Mouse (Mus musculus): ENCODE results near the gene Trpv3. TPM values are rescaled to one million over a fixed set of nuclear protein-coding genes. Genes with fewer than 3 reads are reported as not detected.
"Not testable (repeated sequence)": the region's sequence is repeated elsewhere in the genome, so short reads cannot be mapped to it uniquely, and the experiment has no call there.

Trpv3 gene
- polyA plus RNA-seq, 3 experiments from 2014 or later, result not detected

DNA sequence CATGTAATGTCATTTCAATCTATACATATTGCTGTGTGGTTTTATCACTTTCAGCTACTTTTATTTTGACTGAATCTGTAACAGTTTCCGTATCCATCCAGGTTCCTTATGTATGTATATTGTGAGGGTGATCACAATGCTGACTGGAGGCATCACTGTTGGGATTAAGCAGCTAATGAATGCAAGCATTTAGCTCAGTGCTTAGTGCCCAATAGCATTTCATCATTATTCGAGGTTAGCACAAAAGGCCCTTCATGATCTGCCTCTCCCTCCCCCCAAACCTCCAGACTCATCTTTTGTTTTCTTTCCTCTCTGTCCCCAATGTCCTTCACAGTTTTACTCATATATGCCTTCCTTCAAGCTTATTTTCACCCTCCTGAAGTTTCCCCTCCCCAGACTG, 35.9 kb downstream of the Trpv3 start:
- ATAC-seq, result no peak

- no peak for ATAC-seq
Observed at GRCm38 (mm10) chr11:73315961-73316360, 48.8 kb downstream of the Trpv3 start.

DNA sequence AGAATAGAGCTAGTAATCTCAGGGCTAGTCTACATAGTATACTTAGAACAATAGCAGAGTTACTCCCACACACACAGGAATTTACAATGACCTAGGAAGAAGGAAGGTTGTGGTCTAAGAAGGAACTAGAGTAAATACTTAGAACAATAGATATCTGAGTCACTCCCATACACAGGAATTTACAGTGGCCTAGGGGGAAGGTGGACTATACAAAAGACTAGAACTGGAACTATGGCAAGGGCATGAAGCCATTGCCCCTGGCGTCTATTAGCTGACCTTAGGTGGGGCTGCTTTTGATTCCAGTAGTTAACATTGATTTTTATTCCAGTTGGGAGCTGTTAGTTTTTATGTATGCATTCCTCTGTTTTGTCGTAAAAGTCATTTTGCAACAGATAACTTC, 51.4 kb downstream of the Trpv3 start:
- not testable (repeated sequence) for ATAC-seq

- not testable (repeated sequence) for ATAC-seq
Observed at GRCm38 (mm10) chr11:73321064-73321463, 53.9 kb downstream of the Trpv3 start.

DNA sequence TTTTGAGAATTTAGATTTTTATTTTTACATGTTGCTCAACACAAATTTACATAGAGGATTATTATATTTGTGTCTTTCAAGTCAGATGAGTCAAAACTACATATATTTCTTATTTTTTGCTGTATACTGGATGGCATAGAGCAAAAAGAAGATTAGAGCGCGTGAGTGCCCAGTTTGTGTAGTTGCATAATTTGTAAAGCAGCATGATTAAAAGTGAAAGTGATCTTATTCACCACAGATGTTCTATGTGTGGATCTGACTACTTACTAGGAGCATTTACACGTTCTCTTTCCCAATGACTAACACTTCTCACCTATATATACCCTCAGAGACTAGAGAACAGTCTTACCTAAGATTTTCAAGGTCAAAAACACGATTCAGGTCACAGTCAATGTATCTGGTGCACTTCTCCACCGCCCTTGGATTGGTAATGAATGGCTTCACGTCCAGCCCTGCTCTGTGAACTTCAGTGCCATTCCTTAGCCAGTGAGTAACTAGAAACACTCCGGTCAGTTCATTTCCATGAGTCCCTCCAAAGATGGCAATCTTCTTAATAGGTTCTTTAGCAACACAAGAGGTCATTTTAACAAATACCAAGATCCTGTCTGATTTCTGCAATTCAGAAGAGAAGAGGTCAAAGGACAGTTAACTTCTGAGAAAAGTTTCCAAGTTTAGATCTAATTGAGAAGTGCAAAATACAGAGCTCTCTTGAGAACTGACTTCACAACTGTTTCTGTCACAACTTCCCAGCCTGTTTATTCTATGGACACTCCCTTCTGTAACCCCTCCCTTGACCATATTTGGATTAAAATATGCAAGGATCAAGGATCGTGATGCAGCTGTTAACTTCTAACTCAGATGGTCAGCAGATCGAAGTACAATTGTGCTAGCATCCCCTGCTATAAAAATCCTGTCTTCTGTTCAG, 57.0 kb downstream of the Trpv3 start:
- ATAC-seq, result no peak

DNA sequence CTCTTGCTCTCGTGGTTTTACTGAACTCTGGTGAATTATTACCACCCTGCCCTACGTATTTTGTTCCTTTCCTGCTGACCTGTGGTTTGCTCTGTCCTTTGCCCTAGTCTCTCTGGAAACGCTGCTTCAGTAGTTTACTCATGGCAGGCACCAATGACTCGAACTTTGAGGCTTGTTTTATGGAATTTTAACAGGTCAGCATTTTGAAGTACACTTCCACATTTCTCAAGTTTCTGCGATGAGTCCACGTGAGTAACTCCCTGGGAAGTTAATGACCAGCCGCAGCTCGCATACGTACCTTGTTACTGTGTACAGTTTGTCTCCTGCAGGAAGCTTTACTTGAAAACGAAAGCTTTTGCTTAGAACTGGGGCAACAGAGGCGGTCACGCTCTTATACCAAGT, 59.3 kb downstream of the Trpv3 start:
- no peak for ATAC-seq

DNA sequence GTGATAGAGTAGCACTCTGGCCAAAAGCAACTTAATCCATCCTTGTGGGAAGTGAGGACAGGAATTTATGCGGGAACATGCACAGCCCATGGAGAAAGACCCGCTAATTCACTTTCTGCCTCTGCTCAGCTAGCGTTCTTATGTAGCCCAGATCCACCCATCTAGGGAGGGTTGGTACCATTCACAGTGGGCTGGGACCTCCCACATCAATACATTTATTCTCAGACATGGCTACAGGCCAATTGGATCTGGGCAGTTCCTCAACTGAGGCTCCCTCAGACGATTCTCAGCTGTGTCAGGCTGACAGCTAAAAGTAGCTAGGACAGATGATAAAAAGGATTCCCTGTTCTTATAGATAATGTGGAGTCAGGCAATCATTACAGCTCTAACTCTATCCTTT, 60.2 kb downstream of the Trpv3 start:
- no peak for ATAC-seq

GRCm38 (mm10) chr11:73329442-73329841, 62.3 kb downstream of the Trpv3 start, which contains the start of the genes Aspa, Gm49340 and Spata22:
Aspa (minus strand) TSS chr11:73329596.
Gm49340 (plus strand) TSS chr11:73329741.
Spata22 (plus strand) TSS chr11:73329741.
- no peak for ATAC-seq

DNA sequence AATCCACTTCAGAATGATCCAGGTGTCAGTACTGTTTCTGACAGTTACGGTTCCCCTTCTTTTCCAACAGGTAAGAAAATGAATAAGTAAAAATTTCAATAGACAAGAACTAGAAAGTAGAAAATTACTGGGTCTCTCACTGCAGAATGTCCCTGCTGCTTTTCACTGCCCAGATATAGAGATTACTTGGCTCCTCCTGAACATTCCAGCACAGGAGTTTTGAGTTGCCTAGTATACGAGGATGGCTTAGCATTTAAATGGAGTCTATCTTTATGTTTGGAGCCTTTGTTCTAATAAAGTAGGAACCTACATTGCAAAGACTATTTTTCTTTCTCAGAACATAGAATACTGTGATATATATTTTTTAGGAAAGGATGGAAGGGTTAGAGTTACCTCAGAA, 66.2 kb downstream of the Trpv3 start:
- ATAC-seq, result no peak

- ATAC-seq, result no peak
Observed at GRCm38 (mm10) chr11:73336919-73337318, 69.7 kb downstream of the Trpv3 start.

Other genes starting within 250 kb of the Trpv3 start
- 1 to 10 TPM in 2 of 3 experiments, under 1 TPM in 1; 0.92 to 3.2 (median 3.0) TPM for gene Camkk1, start 248.4 kb upstream of the Trpv3 start, polyA plus RNA-seq (2017; shearing (Covaris generic))
- 10 to 100 TPM; 12.6 to 21.1 (median 19.4) TPM for gene Ncbp3, start 219.6 kb upstream of the Trpv3 start, polyA plus RNA-seq (2017; shearing (Covaris generic))
- 100 to 1,000 TPM in 2 of 3 experiments, 10 to 100 TPM in 1; 30.7 to 110 (median 101) TPM for gene Itgae, start 176.8 kb upstream of the Trpv3 start, polyA plus RNA-seq (2017; shearing (Covaris generic))
- gene Haspin, start 129.1 kb upstream of the Trpv3 start, polyA plus RNA-seq (2017; shearing (Covaris generic)), result 10 to 100 TPM in 1 of 3 experiments, 1 to 10 TPM in 2; 6.7 to 11.1 (median 8.1) TPM
- under 1 TPM in 2 of 3 experiments, not detected in 1; 0.23 to 0.24 TPM for gene P2rx5, start 107.0 kb upstream of the Trpv3 start, polyA plus RNA-seq (2017; shearing (Covaris generic))
- gene Emc6, start 90.4 kb upstream of the Trpv3 start, polyA plus RNA-seq (2017; shearing (Covaris generic)), result 10 to 100 TPM; 43.7 to 57.0 (median 49.4) TPM
- 10 to 100 TPM; 20.9 to 43.7 (median 25.2) TPM for gene Tax1bp3, start 90.3 kb upstream of the Trpv3 start, polyA plus RNA-seq (2017; shearing (Covaris generic))
- gene Ctns, start 68.3 kb upstream of the Trpv3 start, polyA plus RNA-seq (2017; shearing (Covaris generic)), result 10 to 100 TPM in 2 of 3 experiments, 1 to 10 TPM in 1; 7.4 to 11.4 (median 11.3) TPM
- 1 to 10 TPM; 1.7 to 3.3 (median 2.7) TPM for gene Shpk, start 67.9 kb upstream of the Trpv3 start, polyA plus RNA-seq (2017; shearing (Covaris generic))
- gene Trpv1, start 33.1 kb upstream of the Trpv3 start, polyA plus RNA-seq (2017; shearing (Covaris generic)), result not detected
- gene Aspa, start 62.2 kb downstream of the Trpv3 start, polyA plus RNA-seq (2017; shearing (Covaris generic)), result not detected
- gene Gm49340, start 62.4 kb downstream of the Trpv3 start, polyA plus RNA-seq (2017; shearing (Covaris generic)), result not detected
- gene Spata22, start 62.4 kb downstream of the Trpv3 start, polyA plus RNA-seq (2017; shearing (Covaris generic)), result not detected
- not detected for gene Olfr20, start 83.4 kb downstream of the Trpv3 start, polyA plus RNA-seq (2017; shearing (Covaris generic))
- gene Olfr376, start 103.9 kb downstream of the Trpv3 start, polyA plus RNA-seq (2017; shearing (Covaris generic)), result not detected
- gene Olfr1, start 132.2 kb downstream of the Trpv3 start, polyA plus RNA-seq (2017; shearing (Covaris generic)), result not detected
- gene Olfr378, start 161.1 kb downstream of the Trpv3 start, polyA plus RNA-seq (2017; shearing (Covaris generic)), result not detected
- not detected for gene Olfr380, start 190.1 kb downstream of the Trpv3 start, polyA plus RNA-seq (2017; shearing (Covaris generic))
- not detected for gene Olfr381, start 224.2 kb downstream of the Trpv3 start, polyA plus RNA-seq (2017; shearing (Covaris generic))
- gene Olfr382, start 249.8 kb downstream of the Trpv3 start, polyA plus RNA-seq (2017; shearing (Covaris generic)), result not detected